Mouse (Mus musculus) lung, postnatal 10 days (tissue): Measurements from ENCODE around the gene Oog4.
"Not testable (repeated sequence)": the region's sequence is repeated elsewhere in the genome, so short reads cannot be mapped to it uniquely, and the experiment has no call there.

ENCODE experiments used
- DNase-seq: peaks from one replicate; pipeline ENCODE4 v3.0.0; 2021

Oog4 gene

GRCm38 (mm10) chr4:143450224-143450623 is at the start of gene Oog4:
Oog4 (minus strand) TSS chr4:143450324.
- DNase-seq, result no peak

DNA sequence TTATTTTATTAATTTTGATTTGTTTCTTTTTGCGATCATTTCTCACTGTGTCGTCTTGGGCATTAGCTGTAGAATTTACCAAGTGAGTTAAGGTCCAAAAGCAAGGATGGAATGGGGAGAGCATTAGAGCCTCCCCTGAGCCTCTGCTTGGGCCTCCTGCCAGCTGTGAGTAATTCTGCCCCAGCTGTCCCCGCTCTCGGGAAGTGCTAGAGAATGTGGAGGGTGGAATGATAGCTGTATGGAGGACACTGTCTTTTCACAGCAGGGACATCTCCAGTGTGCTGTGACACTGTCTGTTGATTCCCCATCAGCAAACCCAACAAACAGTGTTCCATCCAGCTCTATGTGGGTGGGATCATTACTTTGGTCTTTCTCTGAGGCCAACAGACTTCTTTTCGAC is 23.4 kb downstream of the Oog4 start:
- not testable (repeated sequence) for DNase-seq

GRCm38 (mm10) chr4:143414121-143414520 is 36.0 kb downstream of the Oog4 start:
- no peak for DNase-seq

DNA sequence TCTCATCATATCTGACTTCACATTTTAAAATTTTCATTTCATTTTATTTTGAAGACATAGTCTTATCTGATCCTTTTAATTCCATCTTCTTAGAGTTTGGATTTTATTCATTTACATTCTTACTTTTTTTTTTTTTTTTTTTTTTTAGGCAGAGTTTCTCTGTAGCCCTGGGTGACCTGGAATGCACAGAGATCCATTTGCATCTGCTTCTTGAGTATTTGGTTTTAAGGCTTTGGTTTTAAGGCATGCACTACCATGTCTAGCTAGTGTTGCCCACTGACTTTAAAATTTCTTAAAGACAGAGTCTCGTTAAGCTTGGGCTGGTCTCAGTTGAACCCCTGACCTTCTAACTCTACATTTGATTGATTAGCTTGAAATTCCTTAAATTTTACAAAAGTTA is 36.5 kb downstream of the Oog4 start:
- DNase-seq, result no peak

DNA sequence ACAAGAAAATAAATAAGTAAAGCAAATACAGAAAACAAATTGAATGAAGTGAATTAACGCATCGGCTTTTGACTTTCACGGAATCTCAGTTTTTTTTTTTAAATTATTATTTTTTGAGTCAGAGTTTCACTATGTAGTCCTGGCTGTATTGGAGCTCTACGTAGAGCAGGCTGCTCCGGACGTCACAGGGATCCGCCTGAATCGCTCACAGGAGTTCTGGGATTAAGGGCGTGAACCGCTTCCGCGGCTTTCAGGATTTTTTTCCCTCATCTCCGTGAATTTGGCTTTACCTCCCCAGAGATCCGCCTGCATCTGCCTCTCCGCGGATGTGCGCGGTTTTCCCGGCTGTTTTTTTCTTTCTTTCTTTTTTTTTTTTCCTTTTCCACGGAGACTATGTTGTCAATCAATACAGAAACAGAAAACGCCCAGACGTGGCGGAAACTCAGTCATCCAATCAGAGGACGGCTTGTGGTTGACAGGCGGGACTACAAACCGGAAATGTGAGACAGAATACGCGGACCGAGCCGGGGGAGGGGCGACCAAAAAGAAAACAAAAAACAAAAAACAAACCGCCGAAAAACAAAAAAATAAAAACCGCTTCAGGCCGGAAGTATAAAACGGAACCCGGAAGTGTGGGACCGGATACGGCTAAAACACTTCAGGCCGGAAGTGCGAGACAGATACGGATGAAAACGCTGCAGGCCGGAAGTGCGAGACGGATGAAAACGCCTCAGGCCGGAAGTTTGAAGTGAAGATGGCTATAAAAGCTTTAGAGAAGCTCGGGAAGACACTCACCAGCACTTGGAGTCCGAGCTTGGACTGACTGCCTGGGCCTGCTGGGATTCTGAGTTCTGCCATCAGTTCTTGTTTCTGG is 37.7 kb downstream of the Oog4 start, which contains the start of gene Pramef8:
Pramef8 (plus strand) TSS at position 208 of the 874 bp plus-strand sequence.
- DNase-seq, result peak; percentile 94

GRCm38 (mm10) chr4:143411566-143412218 is 38.4 kb downstream of the Oog4 start:
- DNase-seq, result peak; percentile 14

DNA sequence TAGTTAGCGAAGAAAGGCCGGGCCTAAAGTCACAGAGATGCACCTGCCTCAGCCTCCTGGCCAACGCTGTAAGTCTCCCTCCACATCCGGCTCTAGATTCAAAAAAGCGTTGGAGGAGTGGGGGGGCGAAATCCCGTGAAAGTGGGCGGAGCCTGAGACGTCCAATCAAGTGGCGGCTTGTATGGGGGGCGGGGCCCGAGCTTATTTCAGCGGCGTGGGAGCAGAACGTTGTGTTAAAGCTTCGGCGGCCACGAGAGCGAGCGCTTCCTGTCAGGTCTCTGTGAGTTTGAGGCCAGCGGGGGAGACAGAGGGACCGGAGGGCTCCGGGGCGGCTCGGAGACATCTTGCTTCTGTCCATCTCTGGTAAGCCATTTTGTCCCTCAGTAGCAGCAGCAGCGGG is 55.9 kb downstream of the Oog4 start, which contains the start of gene Pramel1:
Pramel1 (plus strand) TSS at position 248 of the 400 bp plus-strand sequence.
- DNase-seq, result peak; percentile 8

- peak; percentile 54 for DNase-seq
These were observed 61.0 kb downstream of the Oog4 start for GRCm38 (mm10) chr4:143388955-143389702.
